Mouse (Mus musculus) CH12.LX (cell line): ENCODE results near the gene Gfod2. TPM values are rescaled to one million over a fixed set of nuclear protein-coding genes. Genes with fewer than 3 reads are reported as not detected.

Experiments
- DNase-seq: peaks from one replicate; pipeline ENCODE4 v3.0.0-alpha.2; 2013; ENCODE audit errors: extremely low read depth
- H3K27ac ChIP-seq: 2 replicates; pipeline ENCODE4 v1.5.1; 2012; ENCODE audit warnings: low read depth, mild to moderate bottlenecking, control low read depth, moderate library complexity; ENCODE audit not compliant: insufficient read depth
- H3K27me3 ChIP-seq: replicated peaks from 2 replicates; pipeline ENCODE3; 2012; ENCODE audit warnings: inconsistent platforms
- H3K36me3 ChIP-seq, 2 experiments: replicated peaks in 1 of 2; 2 replicates each; pipeline versions ENCODE3 to v1.6.1; 2012; ENCODE audit warnings: inconsistent platforms in 1 of 2, low read length in 1 of 2, mild to moderate bottlenecking in 1 of 2, mixed read lengths in 1 of 2, moderate library complexity in 1 of 2; ENCODE audit not compliant: control insufficient read depth in 1 of 2, insufficient read depth in 1 of 2
- H3K4me1 ChIP-seq, 2 experiments: 2 replicates each; pipeline ENCODE4 v1.6.1; 2012; ENCODE audit warnings: inconsistent platforms in 1 of 2, moderate library complexity in 1 of 2; ENCODE audit not compliant: insufficient read depth in 2 of 2, control insufficient read depth in 1 of 2
- H3K4me2 ChIP-seq: 2 replicates; pipeline ENCODE4 v1.6.1; 2012; ENCODE audit warnings: low read depth, mild to moderate bottlenecking, control low read depth; ENCODE audit not compliant: poor library complexity, insufficient read depth, severe bottlenecking
- H3K4me3 ChIP-seq, 3 experiments: fragments of 150-350 bp in 1 of 3; sonication (generic) in 1 of 3; replicated peaks in 1 of 3; 2 replicates each; pipeline versions ENCODE3 to v1.5.1; 2011 to 2012; ENCODE audit warnings: low read depth in 2 of 3, low read length in 2 of 3, mild to moderate bottlenecking in 2 of 3, moderate library complexity in 2 of 3, control low read depth in 1 of 3, improper control_type of control experiment in 1 of 3, inconsistent platforms in 1 of 3, mixed read lengths in 1 of 3; ENCODE audit not compliant: poor library complexity in 1 of 3
- H3K79me2 ChIP-seq: replicated peaks from 2 replicates; pipeline ENCODE4 v1.6.1; 2012; ENCODE audit warnings: mild to moderate bottlenecking, moderate library complexity; ENCODE audit not compliant: control insufficient read depth, poor library complexity, insufficient read depth, severe bottlenecking; ENCODE audit errors: extremely low read depth
- H3K9ac ChIP-seq: 2 replicates; pipeline ENCODE4 v1.6.1; 2012; ENCODE audit warnings: low read depth, mild to moderate bottlenecking, control low read depth, moderate library complexity; ENCODE audit not compliant: insufficient read depth
- H3K9me3 ChIP-seq: replicated peaks from 2 replicates; pipeline ENCODE3; 2012; ENCODE audit warnings: low read length, inconsistent platforms, mixed read lengths
- BHLHE40 ChIP-seq: IDR thresholded peaks from 2 replicates; pipeline ENCODE4 v1.6.1; 2011; ENCODE audit warnings: mild to moderate bottlenecking, low read depth, low read length, improper control_type of control experiment
- CTCF ChIP-seq, 2 experiments: IDR thresholded peaks in 1 of 2; conservative IDR thresholded peaks in 1 of 2; 2 replicates each; pipeline ENCODE4 v1.5.1; 2011 to 2012; ENCODE audit warnings: low read depth in 2 of 2, low read length in 2 of 2, improper control_type of control experiment in 1 of 2, inconsistent platforms in 1 of 2, mild to moderate bottlenecking in 1 of 2, moderate library complexity in 1 of 2
- ETS1 ChIP-seq: conservative IDR thresholded peaks from 2 replicates; pipeline ENCODE4 v1.6.1; 2012; ENCODE audit warnings: low read depth, mild to moderate bottlenecking, inconsistent platforms, low read length, improper control_type of control experiment, moderate library complexity
- GABPA ChIP-seq: IDR thresholded peaks from 2 replicates; pipeline ENCODE4 v1.6.1; 2012; ENCODE audit warnings: low read depth, low read length, improper control_type of control experiment, inconsistent platforms; ENCODE audit not compliant: insufficient replicate concordance
- HCFC1 ChIP-seq: IDR thresholded peaks from 2 replicates; pipeline ENCODE4 v1.6.1; 2012; ENCODE audit warnings: low read depth, mild to moderate bottlenecking, inconsistent platforms, low read length, improper control_type of control experiment
- JUN ChIP-seq: IDR thresholded peaks from 2 replicates; pipeline ENCODE4 v1.6.1; 2011; ENCODE audit warnings: low read depth, mild to moderate bottlenecking, low read length, improper control_type of control experiment, moderate library complexity; ENCODE audit not compliant: insufficient read depth
- JUND ChIP-seq: conservative IDR thresholded peaks from 2 replicates; pipeline ENCODE4 v1.6.1; 2011; ENCODE audit warnings: low read depth, low read length, improper control_type of control experiment
- KAT2A ChIP-seq: IDR thresholded peaks from 2 replicates; pipeline ENCODE4 v1.6.1; 2012; ENCODE audit warnings: low read length, improper control_type of control experiment, inconsistent platforms; ENCODE audit not compliant: insufficient replicate concordance
- NRF1 ChIP-seq: IDR thresholded peaks from 2 replicates; pipeline ENCODE4 v1.6.1; 2014; ENCODE audit warnings: low read depth, mild to moderate bottlenecking, inconsistent platforms, low read length, improper control_type of control experiment, moderate library complexity
- RAD21 ChIP-seq: IDR thresholded peaks from 2 replicates; pipeline ENCODE4 v1.6.1; 2011; ENCODE audit warnings: low read depth, mild to moderate bottlenecking, low read length, improper control_type of control experiment, moderate library complexity
- USF2 ChIP-seq: conservative IDR thresholded peaks from 2 replicates; pipeline ENCODE4 v1.6.1; 2011; ENCODE audit warnings: low read depth, low read length, improper control_type of control experiment
- ZC3H11A ChIP-seq: IDR thresholded peaks from 2 replicates; pipeline ENCODE4 v1.6.1; 2012; ENCODE audit warnings: low read depth, mild to moderate bottlenecking, inconsistent platforms, low read length, improper control_type of control experiment
- ZKSCAN1 ChIP-seq: IDR thresholded peaks from 2 replicates; pipeline ENCODE4 v1.6.1; 2012; ENCODE audit warnings: low read depth, inconsistent platforms, low read length, improper control_type of control experiment, borderline replicate concordance
- ZMIZ1 ChIP-seq: IDR thresholded peaks from 2 replicates; pipeline ENCODE4 v1.6.1; 2012; ENCODE audit warnings: low read depth, mild to moderate bottlenecking, inconsistent platforms, low read length, improper control_type of control experiment
- ZNF384 ChIP-seq: IDR thresholded peaks from 2 replicates; pipeline ENCODE4 v1.6.1; 2012; ENCODE audit warnings: low read depth, low read length, improper control_type of control experiment, inconsistent platforms
- dilution Hi-C: fragments of 300-500 bp; cut with MboI; formaldehyde crosslinking; loops from 2 replicates; pipeline ENCODE4 v1.14.3; 2020; ENCODE audit warnings: low sequenced_read_pairs; ENCODE audit not compliant: extremely low pct_unique_long_range_greater_than_20kb, extremely low pct_ligation_motif_present
- in situ Hi-C: fragments of 300-500 bp; cut with MboI; formaldehyde crosslinking; loops from 3 replicates; pipeline ENCODE4 v1.14.3; 2019; ENCODE audit warnings: low sequenced_read_pairs, low pct_ligation_motif_present, low pct_unique_long_range_greater_than_20kb, mixed read lengths
- polyA plus RNA-seq: library from polyadenylated mRNA; unstranded; fragments of >175 nt; gene quantifications from 2 replicates; pipeline ENCODE4 v1.2.1, GENCODE M21; 2012; ENCODE audit warnings: low read depth; ENCODE audit not compliant: insufficient read length
- total RNA-seq, 2 experiments: library from RNA; depleted of rRNA; stranded (reverse); fragments of 300-350 nt in 1 of 2; fragments of >200 nt in 1 of 2; gene quantifications; 2 replicates each; pipeline ENCODE4 v1.2.3; 2012 to 2014

The Gfod2 gene
- total and polyA plus RNA-seq, 3 experiments: 1.7 to 3.1 (median 3.1) TPM

DNA sequence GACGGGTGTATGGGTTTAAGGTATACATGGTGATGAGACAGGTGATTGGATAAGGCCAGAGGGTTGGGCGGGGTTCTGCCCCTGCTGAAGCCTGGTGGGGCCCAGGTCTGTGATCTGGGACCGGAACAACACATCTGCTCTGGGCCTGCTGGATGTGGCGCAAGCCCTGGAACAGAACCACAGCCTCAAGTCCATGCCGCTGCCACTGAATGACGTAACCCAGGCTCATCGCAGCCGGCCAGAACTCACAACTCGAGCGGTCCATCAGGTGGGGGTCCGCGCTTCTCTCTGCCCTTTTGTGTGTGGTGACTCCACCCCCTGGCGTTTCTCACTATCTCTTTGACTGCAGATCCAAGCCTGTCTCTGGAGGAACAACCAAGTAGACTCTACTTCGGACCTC, 67.5 kb downstream of the Gfod2 start:
- in situ Hi-C loops (no loop called here), dilution Hi-C loops (no loop called here)
- TF ChIP-seq KAT2A (no peak), NRF1 (no peak)
- H3K79me2 ChIP-seq: no peaks in the 10 kb centered on the region
- H3K4me3 ChIP-seq: no peak overlapping the region
- no peak for DNase-seq
- peaks cover 2 to 24% of the 10 kb centered on the region in 2 experiments; a peak in 2 of 4 replicates for H3K4me1 ChIP-seq
- no peaks in the 10 kb centered on the region for H3K27me3 ChIP-seq
- H3K4me2 ChIP-seq: no peak overlapping the region
- peaks cover 8% of the 10 kb centered on the region for H3K9me3 ChIP-seq
- no peak overlapping the region for H3K9ac ChIP-seq
- H3K27ac ChIP-seq: no peak overlapping the region
- H3K36me3 ChIP-seq: peaks cover 73 to 89% of the 10 kb centered on the region in 2 experiments

DNA sequence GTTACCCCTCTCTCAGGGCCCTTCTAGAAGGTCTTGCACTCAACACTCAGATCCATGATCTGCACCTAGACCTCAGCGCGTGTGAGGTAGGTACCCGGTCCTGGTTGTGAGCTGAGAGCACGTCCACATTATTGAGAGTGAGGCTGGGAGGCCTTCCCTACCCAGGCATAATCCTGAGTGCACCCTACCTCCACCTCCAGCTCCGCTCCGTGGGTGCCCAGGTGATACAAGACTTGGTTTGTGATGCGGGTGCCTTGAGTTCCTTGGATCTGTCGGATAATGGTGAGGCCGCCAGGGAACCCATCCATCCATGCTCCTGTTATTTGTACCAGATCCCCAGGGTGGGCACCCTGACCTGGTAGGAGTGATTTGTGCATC, 68.5 kb downstream of the Gfod2 start:
- peaks cover 2 to 29% of the 10 kb centered on the region in 2 experiments; a peak in 2 of 4 replicates for H3K4me1 ChIP-seq
- no peaks in the 10 kb centered on the region for H3K27me3 ChIP-seq
- H3K9ac ChIP-seq: no peak overlapping the region
- TF ChIP-seq CTCF (conservative IDR thresholded peaks at IDR 0.05 in 1 of 2, IDR thresholded peaks at IDR 0.05 in 1 of 2; ENCODE audit: low read depth in 2 of 2, low read length in 2 of 2): no peak
- no peak for TF ChIP-seq USF2
- no peak for TF ChIP-seq HCFC1
- TF ChIP-seq JUND: no peak
- no peak for TF ChIP-seq ZKSCAN1
- no peak for TF ChIP-seq ZC3H11A
- no peak for TF ChIP-seq BHLHE40
- TF ChIP-seq GABPA: no peak
- TF ChIP-seq ZNF384: no peak
- no peak for DNase-seq
- H3K36me3 ChIP-seq: peaks cover 65 to 79% of the 10 kb centered on the region in 2 experiments
- no peak overlapping the region for H3K4me2 ChIP-seq
- in situ Hi-C loops: loop anchor here (5.0 kb wide), 1 partner anchor 53 kb away; the partner anchor contains the start of genes Agrp and Ctcf
- peaks cover 8% of the 10 kb centered on the region for H3K9me3 ChIP-seq
- H3K4me3 ChIP-seq: no peak overlapping the region
- dilution Hi-C loops: no loop called here
- H3K79me2 ChIP-seq: no peaks in the 10 kb centered on the region
- no peak overlapping the region for H3K27ac ChIP-seq

DNA sequence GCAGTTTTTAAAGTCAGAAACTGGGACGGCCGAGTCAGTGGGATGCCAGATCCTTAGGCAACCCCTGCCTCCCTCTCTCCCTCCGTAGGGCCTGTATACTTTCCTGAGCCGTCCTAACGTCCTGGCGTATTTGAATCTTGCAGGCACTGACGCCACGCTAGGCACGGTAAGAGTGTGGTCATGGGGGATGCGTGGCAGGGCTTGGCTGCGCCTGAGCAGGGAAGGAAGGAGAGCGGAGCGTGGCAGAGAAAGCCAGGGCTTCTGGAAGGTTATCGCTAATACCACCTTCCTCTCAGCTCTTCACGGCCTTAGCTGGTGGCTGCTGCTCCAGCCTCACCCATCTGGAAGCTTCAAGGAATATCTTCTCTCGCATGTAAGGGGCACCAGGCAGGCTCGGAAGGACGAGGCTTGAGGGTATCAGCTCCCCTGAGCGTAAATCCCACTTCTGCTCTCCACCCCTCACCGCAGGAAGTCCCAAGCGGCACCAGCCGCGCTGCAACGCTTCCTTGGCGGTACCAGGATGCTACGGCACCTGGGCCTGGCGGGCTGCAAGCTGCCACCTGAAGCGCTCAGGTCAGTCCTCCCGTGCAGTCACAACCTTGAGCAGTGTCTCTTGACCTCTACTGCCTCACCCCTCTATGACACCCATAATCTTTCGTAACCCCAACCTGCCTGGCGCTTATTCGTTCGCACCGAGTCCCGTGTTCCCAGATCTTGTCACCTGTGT, 69.0 kb downstream of the Gfod2 start:
- dilution Hi-C loops: no loop called here
- DNase-seq: no peak
- peaks cover 59 to 75% of the 10 kb centered on the region in 2 experiments for H3K36me3 ChIP-seq

More for the DNA sequence above, 69.0 kb downstream of the Gfod2 start:
- TF ChIP-seq JUN (no peak), NRF1 (no peak), ETS1 (no peak), GABPA (no peak), ZMIZ1 (no peak), JUND (no peak), RAD21 (no peak)
- Histone ChIP-seq H3K79me2 (no peaks in the 10 kb centered on the region), H3K4me3 (no peak overlapping the region), H3K4me1 (peaks cover 2 to 34% of the 10 kb centered on the region in 2 experiments; a peak in 2 of 4 replicates), H3K27me3 (no peaks in the 10 kb centered on the region), H3K27ac (no peak overlapping the region), H3K9me3 (peaks cover 8% of the 10 kb centered on the region), H3K9ac (no peak overlapping the region), H3K4me2 (no peak overlapping the region)
- in situ Hi-C loops: loop anchor here (5.0 kb wide), 1 partner anchor 52 kb away; the partner anchor contains the start of genes Agrp and Ctcf
